Mouse (Mus musculus) adrenal gland, adult (tissue): ENCODE results near the gene Gm49361.
A peak's percentile ranks its signal among the peaks of the same experiment; 100 is the strongest.
"Not testable (repeated sequence)": the region's sequence is repeated elsewhere in the genome, so short reads cannot be mapped to it uniquely, and the experiment has no call there.

Experiments
- DNase-seq, 2 experiments: peaks; one replicate each; pipeline ENCODE4 v3.0.0; 2022 to 2023; ENCODE audit warnings: low spot score in 1 of 2; ENCODE audit not compliant: inconsistent age in 2 of 2

The Gm49361 gene

DNA sequence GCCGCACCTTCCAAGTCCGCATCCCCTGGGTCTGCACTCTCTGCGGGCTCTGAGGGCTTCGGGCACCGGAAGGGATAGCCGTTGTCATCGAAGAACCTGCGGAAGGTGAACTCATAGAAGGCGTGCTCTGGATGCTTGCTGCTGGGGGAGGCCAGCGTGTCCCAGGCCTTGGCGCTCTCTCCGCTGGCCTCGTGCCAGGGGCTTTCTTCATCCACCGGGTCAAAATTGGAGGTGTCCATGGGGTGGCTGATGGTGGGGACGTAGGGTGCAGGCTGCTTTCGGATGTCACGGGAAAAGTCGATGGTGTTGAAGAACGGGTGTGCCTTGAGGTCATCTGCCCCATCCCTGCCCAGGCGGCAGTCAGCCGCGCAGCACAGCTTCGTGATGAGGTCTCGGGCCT is 54.6 kb downstream of the Gm49361 start:
- DNase-seq: no peak

DNA sequence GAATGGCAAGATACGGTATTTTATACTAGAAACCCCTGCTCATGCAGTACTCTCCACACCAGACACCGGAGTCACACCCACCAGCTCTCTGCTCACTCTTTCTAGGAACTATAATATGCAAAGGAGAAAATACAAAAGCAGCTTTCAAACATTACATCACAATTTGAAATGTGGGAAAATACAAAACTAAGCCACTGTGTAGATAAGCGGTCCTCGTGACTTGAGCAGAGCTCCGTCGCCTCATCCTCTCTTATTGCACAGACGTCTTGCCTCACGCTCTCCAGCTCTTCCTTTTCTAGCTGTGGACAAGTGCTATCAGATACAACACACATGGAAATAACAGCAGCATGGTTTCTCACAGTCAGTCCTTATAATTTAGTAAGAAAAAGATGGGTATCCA is 55.2 kb downstream of the Gm49361 start:
- DNase-seq: no peak

- DNase-seq: not testable (repeated sequence)
Measured at GRCm38 (mm10) chr14:57688066-57688465, 57.8 kb downstream of the Gm49361 start.

DNA sequence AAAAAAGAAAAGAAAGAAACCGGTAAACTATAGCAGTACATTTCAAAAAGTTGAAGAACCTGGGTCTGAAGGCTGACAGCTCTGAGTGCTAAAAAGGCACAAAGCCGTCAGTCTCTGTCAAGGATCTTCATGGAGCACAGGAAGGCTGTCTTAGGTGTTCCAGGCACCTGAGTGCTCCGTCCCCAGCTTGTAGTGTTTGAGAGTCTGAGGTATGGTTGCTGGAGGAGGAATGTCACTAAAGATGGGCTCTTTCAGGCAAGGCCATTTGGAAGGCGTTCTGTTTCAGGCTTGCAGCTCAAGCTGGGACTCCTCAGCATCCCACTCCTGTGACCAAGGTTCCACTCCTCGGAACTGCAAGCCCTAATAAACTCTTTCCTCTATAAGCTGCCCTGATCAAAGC is 58.5 kb downstream of the Gm49361 start:
- no peak for DNase-seq

- no peak for DNase-seq
Measured at GRCm38 (mm10) chr14:57686647-57687046, 59.3 kb downstream of the Gm49361 start.

DNA sequence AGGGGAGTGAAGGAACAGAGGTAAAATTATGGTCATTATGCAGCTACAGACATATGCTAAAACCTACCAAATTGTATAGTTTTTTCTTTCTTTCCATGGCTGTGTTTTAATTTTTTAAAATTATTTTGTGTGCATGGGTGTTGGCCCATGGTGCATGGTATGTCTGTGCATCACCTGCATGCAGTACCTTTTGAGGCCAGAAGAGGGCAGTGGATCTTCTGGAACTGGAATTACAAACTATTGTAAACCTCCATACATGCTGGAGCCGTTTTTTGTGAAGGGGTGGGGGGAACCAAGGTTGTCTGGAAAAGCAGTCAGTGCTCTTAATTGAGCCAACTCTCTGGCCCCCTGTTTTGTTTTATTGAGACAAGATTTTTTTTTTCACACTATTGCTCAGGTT is 61.3 kb downstream of the Gm49361 start:
- peak; percentile 54 to 84 for DNase-seq

DNA sequence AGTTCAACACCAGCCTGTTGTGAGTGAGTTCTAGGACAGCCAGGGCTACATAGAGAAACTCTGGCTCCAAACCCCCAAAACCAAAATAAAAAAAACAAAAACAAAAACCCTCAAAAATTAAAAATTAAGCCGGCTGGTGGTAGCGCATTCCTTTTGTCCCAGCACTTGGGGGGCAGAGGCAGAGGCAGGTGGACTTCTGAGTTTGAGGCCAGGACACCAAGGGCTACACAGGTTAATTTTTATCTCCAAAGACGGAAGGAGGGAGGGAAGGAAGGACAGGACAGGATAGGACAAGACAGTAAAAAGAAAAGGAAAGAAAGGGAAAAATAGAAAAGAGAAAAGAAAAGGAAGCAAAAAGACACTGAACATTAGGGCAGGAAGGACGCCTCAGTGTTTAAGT is 63.2 kb downstream of the Gm49361 start:
- DNase-seq: no peak

DNA sequence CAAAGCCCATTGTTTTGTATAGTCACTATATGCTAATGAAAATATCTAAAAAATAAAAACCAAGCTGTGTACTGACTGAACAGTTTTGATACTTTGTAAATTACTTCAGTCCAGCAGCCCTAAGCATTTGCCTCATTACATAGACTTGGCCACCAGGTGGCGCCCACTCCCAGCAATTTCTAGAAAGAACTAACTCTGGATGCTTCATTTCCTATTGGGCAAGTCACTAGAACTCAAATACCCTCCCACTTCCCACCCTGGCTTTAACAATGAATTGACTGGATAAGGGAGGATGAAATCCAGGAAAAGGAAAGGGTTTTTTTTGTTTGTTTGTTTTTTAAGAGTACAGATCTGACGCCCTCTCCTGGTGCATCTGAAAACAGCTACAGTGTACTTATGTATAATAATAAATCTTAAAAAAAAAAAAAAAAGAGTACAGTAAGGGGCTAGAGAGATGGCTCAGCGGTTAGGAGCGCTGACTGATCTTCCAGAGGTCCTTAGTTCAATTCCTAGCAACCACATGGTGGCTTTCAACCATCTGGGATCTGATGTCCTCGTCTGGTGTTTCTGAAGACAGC is 65.9 kb downstream of the Gm49361 start:
- DNase-seq: peak; percentile 76 to 93

- DNase-seq: no peak
Measured at GRCm38 (mm10) chr14:57679523-57679922, 66.4 kb downstream of the Gm49361 start.

- no peak for DNase-seq
Measured at GRCm38 (mm10) chr14:57675481-57675880, 70.4 kb downstream of the Gm49361 start.

- no peak for DNase-seq
Measured at GRCm38 (mm10) chr14:57665628-57665950, 80.3 kb downstream of the Gm49361 start.

GRCm38 (mm10) chr14:57664822-57665627 is 80.9 kb downstream of the Gm49361 start, which contains the start of gene Xpo4:
Xpo4 (minus strand) TSS chr14:57665430.
- peak; percentile 88 to 96 for DNase-seq

DNA sequence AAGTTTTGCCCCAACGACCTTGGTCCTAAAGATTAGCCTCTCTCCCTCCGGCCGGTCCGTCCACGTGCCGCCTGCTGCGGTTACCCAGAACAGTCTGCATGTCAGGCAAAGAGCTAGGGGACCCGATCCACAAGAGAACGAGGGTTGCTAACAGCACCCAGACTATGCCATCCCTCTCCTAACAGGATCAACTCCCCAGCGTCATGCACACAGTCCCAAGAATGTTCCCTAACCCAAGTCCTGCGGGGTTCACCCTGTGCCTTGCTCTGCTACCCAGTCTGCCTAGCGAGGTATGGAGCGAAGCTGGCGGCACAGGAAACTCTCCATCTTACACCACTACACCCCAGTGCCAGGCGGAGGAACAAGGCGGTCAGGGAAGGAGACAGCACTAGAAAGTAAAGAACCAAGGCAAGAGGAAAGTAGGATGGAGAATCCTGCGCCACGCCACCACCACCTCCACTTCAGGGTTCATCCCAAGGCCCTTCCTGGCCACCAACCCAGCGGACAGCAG is 81.5 kb downstream of the Gm49361 start:
- DNase-seq: peak; percentile 58 to 90

- peak; percentile 22 to 77 for DNase-seq
Measured at GRCm38 (mm10) chr14:57663630-57664029, 82.3 kb downstream of the Gm49361 start.

GRCm38 (mm10) chr14:57658301-57658700 is 87.6 kb downstream of the Gm49361 start:
- no peak for DNase-seq

DNA sequence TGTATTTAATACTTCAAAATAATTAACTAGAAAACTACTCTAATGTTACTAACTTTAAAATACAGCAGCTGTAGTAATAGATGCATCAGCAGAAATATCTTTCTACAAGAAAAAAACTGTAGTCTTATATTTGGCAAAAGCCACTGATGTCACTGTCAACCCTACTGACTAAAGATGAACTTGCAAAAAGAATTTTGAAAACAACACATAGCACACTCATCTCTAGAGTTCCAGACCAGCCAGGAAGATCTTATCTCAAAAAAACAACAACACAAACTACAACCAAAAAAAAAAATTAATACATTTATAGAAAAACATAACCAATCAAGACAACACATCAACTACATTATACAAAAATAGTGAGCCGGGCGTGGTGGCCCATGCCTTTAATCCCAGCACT is 88.4 kb downstream of the Gm49361 start:
- DNase-seq: no peak

DNA sequence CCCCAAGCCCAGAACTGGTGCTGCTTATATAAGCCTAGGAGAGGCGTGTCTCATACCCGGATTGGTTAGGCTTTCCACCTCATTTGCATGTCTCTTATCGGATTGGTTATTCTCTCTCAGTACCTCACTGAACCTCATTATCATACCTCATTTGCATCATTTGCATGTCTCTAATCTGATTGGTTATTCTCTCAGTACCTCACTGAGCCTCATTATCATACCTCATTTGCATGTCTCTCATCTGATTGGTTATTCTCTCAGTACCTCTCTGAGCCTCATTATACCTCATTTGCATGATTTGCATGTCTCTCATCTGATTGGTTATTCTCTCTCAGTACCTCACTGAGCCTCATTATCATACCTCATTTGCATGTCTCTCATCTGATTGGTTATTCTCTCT is 89.4 kb downstream of the Gm49361 start:
- not testable (repeated sequence) for DNase-seq

GRCm38 (mm10) chr14:57649501-57649900 is 96.4 kb downstream of the Gm49361 start:
- no peak for DNase-seq

DNA sequence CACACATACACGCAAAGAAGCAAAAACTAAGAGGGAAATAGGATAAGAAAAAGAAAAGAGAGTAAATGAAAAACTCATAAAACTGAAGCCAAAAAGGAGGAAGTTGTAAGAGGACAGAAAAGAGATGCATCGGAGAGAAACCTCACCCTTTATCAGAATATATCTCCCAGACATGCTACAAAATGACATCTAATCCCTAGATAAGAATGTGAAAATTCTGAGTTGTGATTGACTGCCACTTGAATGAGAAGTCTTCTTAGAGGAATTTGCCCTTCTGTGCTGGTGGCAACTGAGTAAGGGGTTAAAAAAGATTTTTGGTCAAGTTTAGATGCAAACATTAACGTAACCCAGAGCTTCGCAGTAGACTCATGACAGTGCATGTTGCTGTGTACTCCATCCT is 99.7 kb downstream of the Gm49361 start:
- no peak for DNase-seq

GRCm38 (mm10) chr14:57639153-57639552 is 106.8 kb downstream of the Gm49361 start:
- DNase-seq: no peak

DNA sequence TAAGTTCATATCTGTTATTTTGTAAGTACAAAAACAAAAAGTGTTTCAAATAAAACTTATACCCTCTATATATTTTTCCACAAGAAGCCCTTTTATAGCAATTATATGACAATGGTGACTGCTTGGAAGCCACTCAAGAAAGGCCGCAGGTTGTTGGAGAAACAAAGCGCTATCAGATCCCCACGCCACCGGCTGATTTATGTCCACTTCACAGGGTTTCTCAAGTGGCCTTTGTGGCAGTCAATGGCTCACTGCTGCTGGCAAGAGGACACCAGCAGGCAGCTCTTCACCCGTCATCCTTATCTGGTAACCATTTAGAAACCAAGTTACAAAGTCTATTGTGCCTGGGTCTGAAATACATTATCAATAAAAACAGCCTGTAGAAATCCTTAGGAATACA is 111.8 kb downstream of the Gm49361 start:
- peak; percentile 22 to 76 for DNase-seq

DNA sequence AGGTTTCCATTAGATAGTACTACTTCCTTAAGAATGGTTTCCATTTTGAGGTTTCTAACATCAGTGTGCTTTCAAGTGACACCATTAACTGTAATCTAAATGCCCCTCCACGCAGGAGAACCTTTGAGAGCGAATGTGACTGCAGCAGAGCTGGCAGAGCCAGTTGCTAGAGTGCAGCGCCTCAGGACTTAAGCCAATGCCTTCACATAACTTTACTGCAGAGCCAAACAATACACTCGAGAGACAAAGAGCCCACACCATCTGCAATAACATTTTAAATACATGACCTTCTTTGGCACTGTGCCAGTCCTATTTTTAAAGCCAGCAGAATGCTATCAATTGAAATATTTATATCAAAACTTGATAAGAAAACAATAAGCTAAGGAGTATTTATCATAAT is 116.3 kb downstream of the Gm49361 start:
- no peak for DNase-seq

GRCm38 (mm10) chr14:57622934-57623333 is 123.0 kb downstream of the Gm49361 start:
- no peak for DNase-seq
